Mouse (Mus musculus): Measurements from ENCODE around the gene Slc6a13.

- TF ChIP-seq CTCF (IDR thresholded peaks at IDR 0.05; ENCODE audit: low read depth): no peak
- no peak for TF ChIP-seq EP300 (IDR thresholded peaks at IDR 0.05; ENCODE audit: low read depth)
Observed at GRCm38 (mm10) chr6:121271707-121272074, 28.3 kb upstream of the Slc6a13 start.

Measured in heart, postnatal 0 days (tissue).